Mouse (Mus musculus) ovary, adult 18-20 months (tissue): ENCODE measurements around the gene Ahcyl2.
A peak's percentile ranks its signal among the peaks of the same experiment; 100 is the strongest.

Experiments
- DNase-seq: peaks from one replicate; pipeline ENCODE4 v3.0.0; 2022; ENCODE audit warnings: low spot score, mixed read lengths

Ahcyl2 gene

DNA sequence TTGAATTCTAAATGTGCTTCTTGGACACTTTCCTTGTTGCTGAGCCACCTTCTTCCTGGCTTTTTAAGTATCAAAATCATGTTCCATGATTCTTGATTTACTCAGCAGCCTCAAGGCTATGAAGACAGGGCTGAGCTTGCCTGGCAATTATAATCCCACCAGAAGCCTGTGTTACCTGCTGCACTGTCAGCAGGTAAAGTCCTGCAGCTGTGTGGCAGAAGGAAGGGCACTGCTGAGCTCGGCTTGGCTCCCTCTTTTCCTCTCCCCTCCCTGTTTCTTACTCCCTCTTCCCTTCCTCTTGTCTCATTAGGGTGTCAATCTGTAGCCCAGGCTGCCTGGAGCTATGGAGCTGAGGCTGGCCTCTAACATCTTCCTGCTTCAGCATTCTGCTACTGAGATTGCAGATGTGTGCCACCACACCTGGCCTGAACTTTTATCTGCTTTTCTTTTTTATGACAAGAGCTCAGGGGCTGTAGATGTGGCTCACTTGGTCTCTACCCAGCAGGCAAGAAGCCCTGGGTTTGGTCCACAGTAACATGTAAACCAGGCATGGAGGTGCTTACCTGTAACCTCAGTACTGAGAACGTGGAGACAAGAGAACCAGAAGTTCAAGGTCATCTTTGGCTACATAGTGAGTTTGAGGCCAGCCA lies 3.0 kb downstream of the Ahcyl2 start:
- DNase-seq: no peak

DNA sequence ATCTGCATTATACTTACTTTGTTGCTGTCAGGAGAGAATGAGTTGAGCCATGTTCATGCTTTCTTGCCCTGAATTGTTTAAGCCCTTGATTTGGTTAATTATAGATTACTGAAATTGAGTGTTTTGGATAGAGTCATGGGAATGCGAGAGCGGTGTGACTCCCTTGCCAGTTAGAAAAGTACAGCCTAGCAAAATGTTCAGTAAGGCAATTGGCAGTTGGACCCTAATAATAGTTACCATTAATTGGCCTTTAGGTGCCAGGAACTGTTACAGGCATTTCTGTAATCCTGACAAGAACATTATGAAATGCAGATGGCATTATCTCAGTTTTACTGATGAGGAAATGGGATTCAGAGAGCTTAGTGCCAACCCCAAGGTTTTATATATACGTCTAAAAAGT lies 4.4 kb downstream of the Ahcyl2 start:
- no peak for DNase-seq

DNA sequence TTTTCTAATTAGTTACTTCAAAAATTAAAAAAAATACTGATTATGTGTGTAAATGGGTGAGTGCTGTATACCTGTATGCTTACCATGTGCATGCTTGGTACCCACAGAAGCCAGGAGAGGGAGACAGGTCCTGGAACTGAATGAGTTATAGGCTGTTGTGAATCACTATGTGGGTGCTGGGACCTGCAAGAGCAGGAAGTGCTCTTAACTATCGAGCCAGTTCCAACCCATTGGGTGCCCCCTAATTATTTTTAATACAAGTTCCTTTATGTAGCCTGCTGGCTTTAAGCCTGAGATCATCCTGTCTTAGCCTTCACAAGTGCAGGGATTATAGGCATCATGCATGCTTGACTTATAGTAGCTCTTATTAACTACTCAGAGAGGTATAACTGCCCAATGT lies 6.3 kb downstream of the Ahcyl2 start:
- no peak for DNase-seq

DNA sequence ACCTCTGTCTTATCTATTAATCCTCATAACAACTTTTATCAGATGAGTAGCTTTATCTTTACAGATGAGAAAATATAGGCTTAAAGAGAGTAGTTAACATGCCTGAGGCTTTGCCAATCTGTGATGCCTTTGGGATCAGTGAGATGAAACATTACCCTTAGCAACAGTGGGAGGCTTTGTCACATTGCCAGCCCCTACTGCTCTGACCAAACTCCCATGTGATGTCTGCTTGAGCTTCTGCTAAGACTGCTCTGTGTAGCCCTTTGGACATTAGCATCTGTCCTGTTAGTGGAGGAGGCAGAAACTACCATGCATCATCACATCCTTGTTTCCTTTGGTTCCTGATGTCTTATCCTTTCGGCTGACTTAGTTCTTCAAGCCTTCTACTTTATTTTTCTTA lies 7.8 kb downstream of the Ahcyl2 start:
- DNase-seq: no peak

DNA sequence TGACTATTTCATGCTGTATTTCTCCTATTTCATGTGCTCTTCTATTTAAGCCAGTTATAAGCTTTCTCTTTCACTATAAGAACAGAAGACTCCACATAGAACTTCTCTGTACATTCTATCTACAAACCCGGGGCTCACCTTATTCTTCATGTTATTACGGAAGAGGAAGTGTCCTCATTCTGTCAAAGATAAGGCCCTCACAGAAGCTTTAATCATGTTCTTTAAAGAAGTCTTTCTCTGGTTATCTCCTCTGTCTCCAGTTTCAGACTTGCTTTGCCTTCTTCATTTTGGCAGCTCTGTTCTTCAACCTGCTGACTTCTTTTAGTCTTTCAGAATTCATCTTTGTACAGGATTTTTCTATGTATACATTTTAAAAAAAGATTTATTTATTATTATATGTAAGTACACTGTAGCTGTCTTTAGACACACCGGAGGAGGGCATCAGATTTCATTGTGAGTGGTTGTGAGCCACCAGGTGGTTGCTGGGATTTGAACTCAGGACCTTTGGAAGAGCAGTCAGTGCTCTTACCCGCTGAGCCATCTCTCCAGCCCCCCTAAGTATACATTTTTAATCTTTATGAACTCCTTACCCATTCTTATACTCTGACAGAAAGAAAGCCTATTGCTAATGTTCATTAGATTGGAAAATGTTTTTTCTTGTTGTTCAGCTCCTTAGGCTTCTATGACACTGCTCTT lies 8.9 kb downstream of the Ahcyl2 start:
- no peak for DNase-seq

DNA sequence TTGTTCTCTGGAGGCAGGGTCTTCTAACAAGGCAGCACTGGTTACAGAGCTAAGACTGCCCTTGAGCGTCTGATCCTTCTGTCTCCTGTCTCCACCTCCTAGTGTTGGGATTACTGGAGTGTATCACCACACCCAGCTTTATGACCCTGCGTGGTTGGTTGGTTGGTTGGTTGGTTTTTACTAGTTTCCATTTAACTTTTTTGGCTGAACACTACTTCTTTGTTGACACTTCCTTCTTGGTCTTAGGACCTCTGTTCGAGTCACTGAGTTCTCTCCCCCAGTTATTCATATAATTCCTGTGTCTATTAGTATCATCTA lies 9.4 kb downstream of the Ahcyl2 start:
- DNase-seq: no peak

DNA sequence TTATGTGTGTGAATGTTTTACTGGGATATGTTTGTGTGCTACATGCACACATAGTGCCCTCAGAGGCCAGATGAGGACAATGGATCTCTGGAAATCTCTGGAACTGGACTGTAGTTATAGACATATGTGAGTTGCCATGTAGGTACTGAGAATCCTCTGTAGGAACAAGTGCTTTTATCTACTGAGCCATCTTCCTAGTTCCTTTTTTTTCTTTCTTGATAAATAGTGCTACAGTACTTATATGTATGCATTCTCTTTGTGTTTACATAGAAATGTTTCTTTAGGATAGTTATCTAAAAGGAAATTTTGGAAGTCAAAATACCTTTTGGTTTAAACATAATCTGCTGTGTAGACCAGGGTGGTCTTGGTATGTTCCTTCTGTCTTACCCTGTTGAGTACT lies 12.3 kb downstream of the Ahcyl2 start:
- DNase-seq: no peak

DNA sequence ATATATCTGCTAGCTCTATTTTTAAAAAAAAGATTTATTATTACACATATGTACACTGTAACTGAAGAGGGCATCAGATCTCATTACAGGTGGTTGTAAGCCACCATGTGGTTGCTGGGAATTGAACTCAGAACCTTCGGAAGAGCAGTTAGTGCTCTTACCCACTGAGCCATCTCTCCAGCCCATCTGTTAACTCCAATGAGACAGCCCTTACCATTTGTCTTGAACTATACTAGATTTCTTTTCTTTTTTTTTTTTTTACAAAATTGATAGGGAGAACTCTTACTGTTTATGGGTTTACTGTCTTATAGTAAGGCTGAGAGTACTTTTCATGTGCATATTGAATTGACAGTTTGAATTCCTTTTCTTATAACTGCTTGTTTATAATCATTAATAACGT lies 12.8 kb downstream of the Ahcyl2 start:
- no peak for DNase-seq

DNA sequence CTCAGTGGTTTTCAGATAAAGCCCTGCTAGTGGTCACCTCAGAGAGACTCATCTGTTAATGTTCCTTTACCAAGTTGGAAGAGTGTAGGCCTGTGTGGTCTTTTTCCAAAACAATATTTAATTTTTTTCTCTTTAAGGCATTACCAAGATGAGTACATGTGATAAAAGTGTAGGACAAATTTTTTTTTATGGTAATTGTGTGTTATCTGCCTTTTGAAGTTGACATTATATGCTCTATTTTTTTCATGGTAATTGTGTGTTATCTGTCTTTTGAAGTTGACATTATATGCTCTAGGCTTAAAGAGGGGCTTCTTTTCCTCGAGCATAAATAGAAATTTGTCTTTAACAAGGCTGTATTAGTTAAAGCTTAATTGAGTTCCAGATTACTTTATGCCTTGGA lies 14.4 kb downstream of the Ahcyl2 start:
- DNase-seq: no peak

DNA sequence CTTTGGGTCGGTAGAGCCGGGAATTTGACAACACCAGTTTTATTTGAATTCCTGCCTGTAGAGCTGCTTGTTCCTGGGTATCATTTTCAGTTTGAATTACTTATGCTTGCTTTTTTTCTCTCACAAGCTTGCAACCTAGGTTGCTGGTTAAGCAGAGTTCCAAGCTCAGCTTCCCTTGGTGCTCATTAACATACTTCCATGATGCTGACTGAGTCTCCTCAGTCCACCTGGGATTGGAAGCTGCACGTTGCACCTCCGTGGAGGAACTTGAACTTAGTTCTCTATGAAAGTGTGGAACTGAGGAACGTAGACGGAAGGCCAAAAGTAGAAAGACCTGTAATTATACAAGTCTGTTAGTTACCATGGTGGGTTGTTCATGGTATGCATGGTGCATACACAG lies 16.1 kb downstream of the Ahcyl2 start:
- DNase-seq: no peak

DNA sequence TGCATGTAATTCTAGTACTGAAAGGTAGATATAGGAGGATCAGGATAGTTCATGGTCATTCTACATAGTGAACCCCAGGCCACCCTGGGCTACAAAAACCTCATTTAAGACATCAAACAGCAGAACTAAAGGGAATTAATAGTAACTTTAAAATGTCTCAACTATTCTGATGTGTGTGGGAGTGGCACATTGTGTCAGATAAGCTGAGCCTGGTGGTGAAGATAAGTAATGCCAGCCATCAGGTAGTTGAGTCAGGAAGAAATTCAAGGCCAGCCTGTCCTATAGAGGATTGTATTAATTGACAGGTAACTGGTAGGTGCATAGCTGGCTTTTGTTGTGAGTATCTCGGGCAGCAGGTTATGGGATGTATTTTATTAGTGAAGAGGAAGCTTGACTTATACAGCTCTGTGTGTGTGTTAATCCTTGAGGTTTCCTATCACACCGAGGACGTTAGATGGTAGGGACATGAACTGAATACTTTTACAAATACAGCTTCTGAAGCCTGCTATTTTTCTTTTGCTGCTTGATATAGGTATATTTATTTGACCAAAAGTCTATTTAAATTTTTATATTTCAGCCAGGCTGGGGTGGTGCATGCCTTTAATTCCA lies 16.7 kb downstream of the Ahcyl2 start:
- DNase-seq: no peak

DNA sequence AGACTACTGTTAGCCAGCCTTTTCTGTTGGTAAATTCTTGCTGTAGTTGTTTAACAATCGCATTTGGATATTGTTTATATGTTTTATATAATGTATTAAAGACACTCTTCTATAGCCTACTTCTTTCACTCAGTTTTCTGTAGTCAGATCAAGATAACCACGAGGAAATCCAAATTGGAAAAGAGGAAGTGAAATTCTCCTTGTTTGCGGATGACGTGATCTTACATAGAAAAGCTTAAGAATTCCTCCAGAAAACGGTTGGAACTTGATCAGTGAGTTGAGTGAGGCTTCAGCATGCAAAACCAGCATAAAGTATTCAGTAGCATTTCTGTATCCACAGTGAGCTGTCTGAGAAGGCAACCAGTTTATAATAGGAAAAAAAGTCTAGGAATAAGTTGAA lies 17.9 kb downstream of the Ahcyl2 start:
- DNase-seq: no peak

DNA sequence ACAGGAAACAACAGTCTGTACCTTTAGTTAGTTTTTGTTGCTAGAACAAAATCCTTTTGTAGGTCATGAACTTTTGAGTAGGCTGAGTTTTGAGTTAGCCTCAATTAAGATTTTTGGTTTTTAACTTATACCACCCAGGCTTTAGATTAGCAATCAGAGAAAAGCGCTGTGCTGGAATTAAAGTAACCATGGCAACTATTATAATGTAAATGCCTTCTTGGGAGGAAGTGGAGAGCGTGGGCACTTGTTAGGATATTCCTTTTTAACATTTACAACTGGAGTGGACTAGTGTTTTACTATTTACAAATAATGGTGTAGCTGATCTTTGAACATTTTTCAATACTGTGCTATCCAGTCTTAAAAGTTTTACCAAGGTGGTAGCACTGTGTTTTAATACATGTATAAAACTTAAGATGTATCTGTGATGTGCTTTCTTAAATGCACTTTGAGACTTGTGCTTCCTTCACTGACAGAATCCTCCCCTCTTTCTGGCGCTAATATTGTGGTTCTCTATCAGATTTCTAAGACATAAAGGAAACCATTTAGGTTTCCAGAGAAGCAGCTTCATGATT lies 21.1 kb downstream of the Ahcyl2 start:
- DNase-seq: no peak

DNA sequence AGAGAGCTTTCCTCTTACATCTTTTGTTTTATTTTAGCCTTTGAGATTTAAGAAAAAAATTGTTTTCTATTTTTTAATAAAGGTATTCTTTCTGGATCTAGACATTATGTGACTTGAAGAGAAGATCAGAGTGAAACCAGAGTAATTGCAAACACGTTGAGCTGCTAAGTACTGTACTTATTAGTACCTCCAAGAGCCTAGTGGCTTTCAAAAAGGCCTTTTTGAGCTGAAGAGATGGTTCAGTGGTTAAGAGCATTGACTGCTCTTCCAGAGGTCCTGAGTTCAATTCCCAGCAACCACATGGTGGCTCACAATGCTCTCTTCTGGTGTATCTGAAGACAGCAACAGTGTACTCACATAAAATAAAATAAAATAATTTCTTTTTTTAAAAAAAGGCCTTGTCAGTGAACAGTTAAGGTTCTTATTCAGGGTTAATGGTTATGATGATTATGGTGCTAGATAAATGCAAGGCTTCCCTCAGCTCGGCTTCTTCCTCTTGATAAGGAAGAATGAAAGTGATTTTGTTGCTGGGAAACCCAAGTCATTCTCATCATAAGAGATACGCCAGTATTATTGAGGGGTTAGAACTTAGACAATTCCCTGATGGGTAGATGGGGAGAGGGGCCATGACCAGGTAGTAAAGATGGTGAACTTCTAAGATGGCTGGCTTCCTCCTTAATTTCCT lies 22.3 kb downstream of the Ahcyl2 start:
- DNase-seq: no peak

DNA sequence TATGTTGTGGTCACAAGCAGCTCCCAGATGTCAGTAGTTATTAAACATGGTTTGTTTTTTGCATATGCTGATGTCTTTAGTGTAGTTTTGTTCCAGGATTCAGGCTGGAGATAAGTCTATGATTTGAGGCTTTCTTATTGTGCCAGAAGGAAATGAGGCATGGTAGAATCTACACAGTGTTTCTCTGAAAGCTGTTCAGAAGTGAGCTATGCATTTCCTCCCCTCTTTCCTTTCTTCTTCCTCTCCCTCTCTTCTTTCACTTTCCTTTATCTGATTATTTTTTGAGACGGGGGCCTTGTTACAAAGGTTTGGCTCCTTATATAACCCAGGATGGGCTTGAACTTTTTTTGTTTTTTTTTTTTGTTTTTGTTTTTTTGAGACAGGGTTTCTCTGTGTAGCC lies 25.7 kb downstream of the Ahcyl2 start:
- no peak for DNase-seq

DNA sequence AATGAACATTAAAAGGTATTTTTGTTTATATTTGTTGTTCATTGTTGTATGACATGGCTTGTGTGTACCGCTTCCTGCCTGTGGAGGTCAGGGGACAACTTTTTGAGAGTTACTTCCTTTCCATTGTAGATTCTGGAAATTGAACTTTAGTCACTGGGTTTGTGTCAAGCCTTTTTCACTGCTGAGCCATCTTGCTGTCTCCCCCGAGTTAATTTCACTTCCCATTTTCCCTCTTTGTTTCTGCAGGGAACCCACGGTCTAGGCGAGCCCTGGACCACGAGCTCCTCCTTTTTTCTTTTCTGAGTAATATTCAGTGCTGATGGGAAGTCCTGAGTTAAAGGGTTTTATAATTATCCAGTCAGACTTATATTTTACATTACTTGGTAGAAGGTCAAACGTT lies 26.8 kb downstream of the Ahcyl2 start:
- DNase-seq: no peak

DNA sequence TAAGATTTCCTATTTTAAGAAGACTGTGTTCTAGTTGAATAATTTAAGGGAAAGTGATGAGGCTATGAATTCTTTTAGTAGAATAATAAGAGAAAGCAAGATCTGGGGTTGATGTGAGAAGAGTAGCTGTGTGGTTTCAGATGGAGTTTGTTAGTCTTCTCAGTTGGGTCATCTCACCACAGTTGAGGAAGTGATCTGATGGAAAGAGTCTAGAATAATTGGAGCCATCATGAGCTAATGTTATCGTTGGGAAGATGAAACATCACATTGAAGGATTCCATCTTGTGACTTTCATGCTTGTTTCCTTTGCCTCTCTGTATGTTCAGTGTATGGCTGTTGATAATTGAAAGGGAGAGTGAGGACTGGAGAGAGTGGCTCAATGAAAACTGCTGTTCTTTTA lies 35.2 kb downstream of the Ahcyl2 start:
- no peak for DNase-seq

DNA sequence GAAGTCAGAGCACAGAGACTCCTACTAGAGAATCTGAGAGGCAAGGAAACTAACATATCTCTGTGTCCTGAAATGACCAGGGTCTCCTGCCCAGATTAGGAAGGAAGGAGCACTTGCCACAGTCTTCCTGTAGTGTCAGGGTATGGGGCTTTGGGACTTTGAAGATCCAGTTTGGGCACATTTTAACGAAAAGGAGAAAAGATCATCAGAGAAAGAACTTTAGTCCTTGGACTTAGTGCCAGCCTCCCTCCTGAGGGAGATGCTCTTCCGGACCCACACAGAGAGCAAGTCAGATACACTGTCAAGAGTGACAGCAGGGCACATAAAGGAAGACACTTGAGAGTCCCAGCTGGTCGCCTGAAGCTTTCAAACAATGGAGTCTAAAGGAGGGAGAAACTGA lies 36.2 kb downstream of the Ahcyl2 start:
- no peak for DNase-seq

DNA sequence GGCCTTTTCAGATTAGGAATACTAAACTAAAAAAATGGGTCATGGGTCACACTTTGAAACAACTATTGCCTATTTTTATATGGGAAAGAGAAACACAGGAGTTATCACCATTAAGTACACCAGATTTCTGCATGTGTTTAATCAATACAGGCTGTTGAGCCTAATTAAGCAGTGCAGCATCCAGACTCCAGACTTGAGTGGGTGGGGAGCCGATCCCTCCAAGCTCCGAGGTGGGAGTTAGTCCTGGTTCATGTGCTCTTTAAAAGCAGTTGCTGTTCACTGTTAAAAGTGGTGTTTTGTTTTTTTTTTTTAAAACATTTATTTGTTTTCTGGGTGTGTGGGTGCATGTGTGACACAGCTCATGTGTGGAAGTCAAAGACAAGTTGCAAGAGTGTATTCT lies 37.6 kb downstream of the Ahcyl2 start:
- no peak for DNase-seq

DNA sequence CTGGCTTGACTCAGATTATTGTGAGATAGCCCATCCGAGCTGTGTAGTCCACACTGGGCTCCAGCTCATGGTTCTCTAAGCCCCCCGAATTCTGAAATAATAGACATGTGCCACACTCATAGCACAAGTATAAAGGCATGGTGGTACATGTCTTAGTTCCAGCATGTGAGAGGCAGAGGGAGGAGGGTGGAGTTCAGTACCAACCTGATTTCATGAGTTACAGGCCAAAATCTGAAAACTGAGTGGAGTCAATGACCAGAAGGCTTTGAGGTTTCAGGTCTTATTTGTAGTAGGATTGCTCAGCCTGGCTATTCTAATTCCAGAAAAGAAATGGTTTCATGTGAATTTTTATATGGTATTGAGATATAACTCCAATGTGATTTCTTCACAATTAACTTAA lies 44.3 kb downstream of the Ahcyl2 start:
- DNase-seq: no peak

DNA sequence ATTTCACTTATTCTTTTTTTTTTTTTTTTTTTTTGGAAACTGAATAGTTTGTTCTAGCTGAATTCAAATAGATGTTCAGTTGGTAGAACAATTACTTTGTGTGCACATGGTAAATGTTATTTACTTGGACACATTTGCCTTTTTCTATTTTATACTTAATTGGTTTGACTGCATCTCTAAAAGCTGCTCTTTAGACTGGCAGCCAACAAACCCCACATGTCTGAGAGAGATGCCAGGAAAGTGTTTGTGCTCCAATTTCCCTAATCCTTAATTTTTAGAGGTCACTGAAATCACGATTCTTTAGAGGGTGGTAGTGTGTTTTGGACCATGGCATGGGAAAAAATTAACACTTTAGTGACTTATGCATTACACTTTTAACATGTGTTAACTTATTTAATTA lies 44.8 kb downstream of the Ahcyl2 start:
- no peak for DNase-seq

DNA sequence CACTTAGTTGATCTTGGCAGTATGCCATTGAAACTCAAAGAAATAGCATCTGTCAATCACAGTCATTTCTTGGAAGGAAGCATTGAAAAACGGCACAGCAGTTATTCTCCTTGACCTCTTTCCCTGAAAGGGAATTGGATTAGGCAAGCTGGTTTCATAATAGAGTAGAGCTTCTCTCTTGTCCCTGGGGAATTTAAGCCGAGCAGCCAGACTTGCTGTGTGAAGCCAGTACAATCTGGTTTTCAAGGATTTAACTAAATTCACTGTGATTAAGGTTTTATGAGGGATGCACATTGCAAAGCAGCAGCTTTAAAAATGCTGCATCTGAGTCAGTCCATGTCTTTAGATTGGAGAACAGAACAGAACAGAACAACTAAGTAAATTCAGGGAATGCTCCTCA lies 46.8 kb downstream of the Ahcyl2 start:
- DNase-seq: peak; percentile 19

DNA sequence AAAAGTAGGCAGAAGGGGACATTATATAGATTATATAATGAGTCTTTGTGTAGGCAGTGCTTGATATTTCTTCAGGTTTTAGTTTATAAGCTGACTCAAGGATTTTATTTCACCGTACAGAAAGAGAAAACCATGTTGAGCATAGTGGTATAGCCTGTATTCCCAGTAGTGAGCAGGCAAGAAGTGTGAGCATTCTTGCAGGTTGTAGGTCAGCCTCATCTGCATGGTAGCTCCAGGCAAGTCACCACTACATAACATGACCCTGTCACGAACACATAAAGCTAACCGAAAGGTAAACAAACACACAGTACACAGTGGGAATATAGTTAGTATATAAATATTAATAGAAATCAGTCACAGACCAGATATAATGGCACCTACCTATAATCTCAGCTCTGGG lies 47.2 kb downstream of the Ahcyl2 start:
- no peak for DNase-seq
